Mouse (Mus musculus): ENCODE measurements at regions not wholly inside any gene's neighbourhood (a gene's known extent, or its start where the extent isn't known, plus 50 kb on each side); places are given as distances from the start of the nearest gene placed in this dataset.

DNA sequence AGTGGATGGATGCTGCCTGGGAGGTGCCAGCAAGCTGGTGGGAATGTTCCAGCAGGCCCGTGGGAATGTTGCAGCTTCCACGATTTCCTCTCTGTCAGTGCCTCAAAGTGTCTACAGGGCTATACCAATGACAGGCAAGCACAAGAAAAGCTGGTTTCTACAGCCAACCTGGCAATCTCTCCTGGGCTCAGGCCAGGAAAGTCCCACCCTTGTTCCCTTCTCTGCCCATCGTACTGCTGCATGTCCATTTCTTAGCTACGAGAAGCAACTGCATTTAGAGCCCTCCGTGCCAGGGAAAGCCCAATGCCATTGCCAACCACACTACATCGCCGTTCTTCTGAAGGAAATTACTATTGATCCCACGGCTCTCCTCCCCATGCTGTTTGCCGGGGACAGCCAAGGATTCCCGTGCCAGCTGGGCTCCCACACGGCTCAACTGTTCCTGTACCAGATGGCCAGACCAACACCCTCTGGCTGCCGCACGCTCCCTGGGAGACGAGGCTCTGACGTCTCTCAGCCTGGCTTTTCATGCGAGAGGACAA is 359.7 kb downstream of the Bcor start:
- TF ChIP-seq POLR2A (IDR thresholded peaks at IDR 0.05; ENCODE audit: control insufficient read depth, low read depth, low read length): no peak
- TF ChIP-seq CTCF (IDR thresholded peaks at IDR 0.05; ENCODE audit: control insufficient read depth, insufficient read depth, insufficient replicate concordance, low read depth, low read length): no peak

All from testis, adult 2 months (tissue).